Comparison of ENCODE assay signal across 17 mouse cellular contexts in the genomic region with DNA sequence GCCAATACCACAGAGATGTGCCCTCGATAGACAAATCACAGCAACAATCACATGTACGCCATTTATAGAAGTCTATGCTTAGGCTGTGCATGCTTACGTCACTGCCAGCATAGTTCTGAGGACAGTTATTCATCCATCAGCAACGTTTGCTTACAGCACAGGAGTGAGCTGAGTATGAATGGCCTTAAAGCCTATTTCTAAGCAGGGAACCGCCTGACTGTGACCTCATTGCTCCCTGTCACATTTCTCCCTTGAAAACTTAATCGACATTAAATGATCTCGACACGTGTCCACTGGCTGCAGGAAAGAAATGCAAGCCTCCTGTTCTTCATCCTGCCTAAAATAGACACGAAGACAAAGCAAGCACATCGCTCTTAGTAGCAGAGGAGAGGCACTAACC. TPM values are rescaled to one million over a fixed set of nuclear protein-coding genes. Genes with fewer than 3 reads are reported as not detected.
DNase-seq lines count a peak whose midpoint lies in the region; ATAC-seq and TF ChIP-seq lines count a peak whose summit lies in the region.
"Had no signal": no experiment of that assay in that cellular context is flagged by ENCODE, and none has a peak within 500 bp of the region (broad histone marks: within the 10 kb centered on the region; RNA-seq: fewer than 3 reads in every experiment).

No protein-coding gene starts in this region.

- peaks cover 5% of the 10 kb centered on the region for H3K9me3 ChIP-seq in heart, embryonic 12.5 days (replicated peaks)
- no peaks in the 10 kb centered on the region for H3K9me3 ChIP-seq in kidney, embryonic 15.5 days (replicated peaks)
- H3K9me3 ChIP-seq in liver, embryonic 12.5 days (replicated peaks), result no peaks in the 10 kb centered on the region
- H3K9me3 ChIP-seq: embryonic facial prominence, embryonic 15.5 days; forebrain, embryonic 12.5 days had no signal

- 48% methylated on average over 10 of the region's 10 CpGs for WGBS in heart, embryonic 12.5 days
- WGBS in kidney, embryonic 15.5 days, result 60% methylated on average over 10 of the region's 10 CpGs
- 73% methylated on average over 10 of the region's 10 CpGs for WGBS in small intestine, adult 2 months
- WGBS in liver, embryonic 12.5 days (ENCODE audit: insufficient replicate concordance), result 68% methylated on average over 10 of the region's 10 CpGs

- H3K27ac ChIP-seq in heart, embryonic 12.5 days (ENCODE audit: poor library complexity, severe bottlenecking), result peak overlapping the region; percentile 66
- H3K27ac ChIP-seq in kidney, embryonic 15.5 days, result peak overlapping the region; percentile 58
- peak overlapping the region; percentile 98 for H3K27ac ChIP-seq in embryonic fibroblast, embryonic 13.5 days (ENCODE audit: insufficient read depth, low read length)
- H3K27ac ChIP-seq in small intestine, adult 2 months (ENCODE audit: insufficient read depth, low read depth, low read length), result peak overlapping the region; percentile 53; the same call in 1 of the 2 replicates
- no peak overlapping the region for H3K27ac ChIP-seq in liver, embryonic 12.5 days
- H3K27ac ChIP-seq: embryonic facial prominence, embryonic 15.5 days; forebrain, embryonic 12.5 days; layer of hippocampus, adult 2 months; limb, embryonic 12.5 days; macrophage; neural tube, embryonic 12.5 days had no signal

- no peak for ATAC-seq in heart, embryonic 12.5 days (ENCODE audit: insufficient number of reproducible peaks, low FRiP score)
- ATAC-seq in kidney, embryonic 15.5 days (replicated peaks; ENCODE audit: low FRiP score), result no peak
- ATAC-seq in liver, embryonic 12.5 days, result no peak
- ATAC-seq: inflammation-experienced regulatory T-cells, adult 6 months had no signal

- H3K4me1 ChIP-seq in heart, embryonic 12.5 days (replicated peaks), result peaks cover 23% of the 10 kb centered on the region
- 0 out of 2 replicates have a peak, but pooled peaks cover 5% of the 10 kb centered on the region for H3K4me1 ChIP-seq in kidney, embryonic 15.5 days
- peaks cover 11% of the 10 kb centered on the region for H3K4me1 ChIP-seq in embryonic fibroblast, embryonic 13.5 days (ENCODE audit: control insufficient read depth, insufficient read depth, low read length)
- H3K4me1 ChIP-seq in small intestine, adult 2 months (ENCODE audit: control insufficient read depth, insufficient read depth, insufficient read length, low read length), result no peaks in the 10 kb centered on the region
- H3K4me1 ChIP-seq in liver, embryonic 12.5 days, result no peaks in the 10 kb centered on the region
- H3K4me1 ChIP-seq: embryonic facial prominence, embryonic 15.5 days; forebrain, embryonic 12.5 days; limb, embryonic 12.5 days; neural tube, embryonic 12.5 days had no signal

- intact Hi-C loops in heart, postnatal 10 days (cut with DNase I), result no loop called here

- no peaks in the 10 kb centered on the region for H3K27me3 ChIP-seq in heart, embryonic 12.5 days (replicated peaks)
- H3K27me3 ChIP-seq in kidney, embryonic 15.5 days, result no peaks in the 10 kb centered on the region
- H3K27me3 ChIP-seq in small intestine, adult 2 months (ENCODE audit: control insufficient read depth, insufficient read depth, low read length), result no peaks in the 10 kb centered on the region; the same call in 1 of the 2 replicates
- H3K27me3 ChIP-seq in liver, embryonic 12.5 days (replicated peaks), result no peaks in the 10 kb centered on the region
- H3K27me3 ChIP-seq: embryonic facial prominence, embryonic 15.5 days; forebrain, embryonic 12.5 days; limb, embryonic 12.5 days; neural tube, embryonic 12.5 days had no signal

- H3K4me3 ChIP-seq in heart, embryonic 12.5 days, result no peak overlapping the region
- no peak overlapping the region for H3K4me3 ChIP-seq in kidney, embryonic 15.5 days (replicated peaks)
- H3K4me3 ChIP-seq in embryonic fibroblast, embryonic 13.5 days (ENCODE audit: insufficient read depth, low read length), result no peak overlapping the region
- H3K4me3 ChIP-seq in small intestine, adult 2 months (ENCODE audit: low read depth, low read length), result no peak overlapping the region
- no peak overlapping the region for H3K4me3 ChIP-seq in liver, embryonic 12.5 days
- H3K4me3 ChIP-seq: embryonic facial prominence, embryonic 15.5 days; forebrain, embryonic 12.5 days; layer of hippocampus, adult 2 months; limb, embryonic 12.5 days; neural tube, embryonic 12.5 days had no signal

- no peak for DNase-seq in heart, postnatal 10 days
- no peak for DNase-seq in kidney, adult 9 months
- DNase-seq: adrenal gland, adult 8-10 months; cerebellum, adult 2 months had no signal

- no peak overlapping the region for H3K9ac ChIP-seq in heart, embryonic 12.5 days
- H3K9ac ChIP-seq in kidney, embryonic 15.5 days, result no peak overlapping the region
- no peak overlapping the region for H3K9ac ChIP-seq in liver, embryonic 12.5 days
- H3K9ac ChIP-seq: embryonic facial prominence, embryonic 15.5 days; forebrain, embryonic 12.5 days; limb, embryonic 12.5 days; neural tube, embryonic 12.5 days had no signal

- no peak for TF ChIP-seq CTCF in embryonic fibroblast, embryonic 13.5 days (IDR thresholded peaks at IDR 0.05; ENCODE audit: borderline replicate concordance, insufficient read depth, low read length)
- no peak for TF ChIP-seq CTCF in small intestine, adult 2 months (IDR thresholded peaks at IDR 0.05; ENCODE audit: extremely low read depth, insufficient read length, insufficient replicate concordance, low read depth, low read length)

- no peaks in the 10 kb centered on the region for H3K36me3 ChIP-seq in heart, embryonic 12.5 days
- H3K36me3 ChIP-seq in kidney, embryonic 15.5 days, result no peaks in the 10 kb centered on the region
- no peaks in the 10 kb centered on the region for H3K36me3 ChIP-seq in small intestine, adult 2 months (ENCODE audit: control insufficient read depth, insufficient read depth, low read length)
- H3K36me3 ChIP-seq in liver, embryonic 12.5 days, result no peaks in the 10 kb centered on the region
- H3K36me3 ChIP-seq: embryonic facial prominence, embryonic 15.5 days; forebrain, embryonic 12.5 days; limb, embryonic 12.5 days; neural tube, embryonic 12.5 days had no signal

- TF ChIP-seq POLR2A in embryonic fibroblast, embryonic 13.5 days (IDR thresholded peaks at IDR 0.05; ENCODE audit: low read depth, low read length), result no peak
- no peak for TF ChIP-seq POLR2A in small intestine, adult 2 months (IDR thresholded peaks at IDR 0.05; ENCODE audit: low read depth, low read length)

- peak overlapping the region; percentile 24; the same call in 1 of the 2 replicates for H3K4me2 ChIP-seq in heart, embryonic 12.5 days
- H3K4me2 ChIP-seq in kidney, embryonic 15.5 days, result no peak overlapping the region
- no peak overlapping the region for H3K4me2 ChIP-seq in liver, embryonic 12.5 days
- H3K4me2 ChIP-seq: embryonic facial prominence, embryonic 15.5 days; forebrain, embryonic 12.5 days; limb, embryonic 12.5 days; neural tube, embryonic 12.5 days had no signal

RNA-seq across cellular contexts. Expression of gene Otogl, which starts 5.5 kb away (rescaled TPM):
- 0.13 TPM in 2 replicates for polyA plus RNA-seq in heart, embryonic 12.5 days (2016; fragmentation: Nextera tagmentation; extraction: Ambion mirVana)
- total RNA-seq in heart, postnatal 10 days (2021), result under 1 TPM; 0.05 to 0.07 TPM
- polyA plus RNA-seq in kidney, embryonic 15.5 days (2015; fragmentation: Nextera tagmentation; extraction: Ambion mirVana), result 0.09 and 0.10 TPM in 2 replicates
- polyA plus RNA-seq in embryonic fibroblast, embryonic 13.5 days (2011; ENCODE audit: insufficient read length, low read depth, missing spikeins), result 0.05 and 0.07 TPM in 2 replicates
- 0.04 TPM in 2 replicates for polyA plus RNA-seq in small intestine, adult 2 months (2012; rRNA removed)
- 0.01 and 0.02 TPM in 2 replicates for polyA plus RNA-seq in liver, embryonic 12.5 days (2016; fragmentation: Nextera tagmentation; extraction: Ambion mirVana)
- total RNA-seq: hematopoietic stem cell, adult 5-6 weeks had no signal
- polyA plus RNA-seq: forebrain, embryonic 12.5 days; inflammation-experienced regulatory T-cells, adult 6 months; macrophage had no signal
